Mouse (Mus musculus): Measurements from ENCODE around the gene Dpysl4.

Gene Dpysl4

DNA sequence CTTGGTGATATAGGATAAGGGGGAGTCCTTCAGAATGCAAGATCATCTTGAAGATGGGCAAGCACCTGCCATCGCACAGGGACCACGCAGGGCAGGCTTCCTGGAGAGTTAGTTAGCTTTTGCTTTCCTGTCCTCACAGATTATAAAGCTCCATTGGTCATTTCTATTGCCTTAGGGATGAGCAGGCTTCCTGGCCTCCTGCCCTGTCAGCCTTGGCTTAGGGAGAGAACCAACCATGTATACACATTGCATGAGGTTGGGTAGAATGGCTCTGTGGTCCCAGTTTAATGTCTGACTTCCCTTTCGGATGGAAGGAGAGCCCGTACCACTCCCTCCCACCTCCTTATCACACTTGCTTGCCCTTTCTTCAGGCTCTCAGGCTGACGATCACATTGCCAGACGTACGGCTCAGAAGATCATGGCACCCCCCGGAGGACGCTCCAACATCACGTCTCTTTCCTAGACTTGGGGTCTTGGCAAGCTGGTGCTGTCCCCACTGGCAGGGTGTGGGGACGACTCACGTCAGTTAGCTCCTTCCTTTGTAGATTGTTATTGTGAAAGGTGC, 14.8 kb downstream of the Dpysl4 start:
- DNase-seq: no peak

- no peak for DNase-seq
These were observed 15.5 kb downstream of the Dpysl4 start for GRCm38 (mm10) chr7:139101286-139101804.

DNA sequence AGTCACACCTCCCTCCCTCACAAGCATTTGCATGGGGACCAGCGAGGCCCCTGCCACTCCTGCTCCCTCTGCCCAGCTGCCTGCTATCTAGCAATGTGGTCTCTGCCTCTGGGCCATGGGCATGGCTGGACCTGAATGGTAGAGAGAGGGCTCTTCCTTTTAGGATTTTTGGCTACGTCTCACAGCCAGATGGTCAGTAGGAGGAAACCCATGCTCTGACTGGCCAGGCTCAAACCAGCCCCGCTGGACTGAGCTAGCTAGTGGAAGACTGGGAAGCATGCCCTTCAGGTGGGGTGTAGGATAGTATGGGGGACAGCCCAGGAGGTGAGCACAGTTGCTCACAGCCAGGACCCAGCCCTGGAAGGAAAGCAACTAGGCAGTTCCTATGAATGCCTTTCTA, 16.0 kb downstream of the Dpysl4 start:
- no peak for DNase-seq

GRCm38 (mm10) chr7:139103960-139104381, 18.2 kb downstream of the Dpysl4 start:
- no peak for DNase-seq

GRCm38 (mm10) chr7:139105076-139105475, 19.3 kb downstream of the Dpysl4 start:
- no peak for DNase-seq

DNA sequence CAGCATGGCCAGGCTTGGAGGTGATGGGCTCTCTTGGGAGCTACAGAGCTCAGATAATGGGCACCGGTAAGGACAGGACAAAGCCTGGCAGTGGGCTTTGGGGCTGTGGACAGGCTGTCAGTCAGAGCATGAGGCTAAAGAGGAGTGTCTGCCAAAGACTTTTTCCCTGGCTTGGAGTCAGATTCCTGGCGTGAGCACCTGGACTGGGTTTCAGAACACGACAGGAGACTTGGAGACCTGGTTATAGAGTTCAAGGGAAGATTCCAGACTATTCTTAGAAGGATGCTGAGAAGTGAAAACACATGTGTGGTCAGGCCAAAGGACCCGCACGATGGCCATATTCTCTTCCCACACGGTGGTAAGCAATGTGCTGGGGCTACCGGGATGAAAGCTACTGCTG, 19.9 kb downstream of the Dpysl4 start:
- no peak for DNase-seq

DNA sequence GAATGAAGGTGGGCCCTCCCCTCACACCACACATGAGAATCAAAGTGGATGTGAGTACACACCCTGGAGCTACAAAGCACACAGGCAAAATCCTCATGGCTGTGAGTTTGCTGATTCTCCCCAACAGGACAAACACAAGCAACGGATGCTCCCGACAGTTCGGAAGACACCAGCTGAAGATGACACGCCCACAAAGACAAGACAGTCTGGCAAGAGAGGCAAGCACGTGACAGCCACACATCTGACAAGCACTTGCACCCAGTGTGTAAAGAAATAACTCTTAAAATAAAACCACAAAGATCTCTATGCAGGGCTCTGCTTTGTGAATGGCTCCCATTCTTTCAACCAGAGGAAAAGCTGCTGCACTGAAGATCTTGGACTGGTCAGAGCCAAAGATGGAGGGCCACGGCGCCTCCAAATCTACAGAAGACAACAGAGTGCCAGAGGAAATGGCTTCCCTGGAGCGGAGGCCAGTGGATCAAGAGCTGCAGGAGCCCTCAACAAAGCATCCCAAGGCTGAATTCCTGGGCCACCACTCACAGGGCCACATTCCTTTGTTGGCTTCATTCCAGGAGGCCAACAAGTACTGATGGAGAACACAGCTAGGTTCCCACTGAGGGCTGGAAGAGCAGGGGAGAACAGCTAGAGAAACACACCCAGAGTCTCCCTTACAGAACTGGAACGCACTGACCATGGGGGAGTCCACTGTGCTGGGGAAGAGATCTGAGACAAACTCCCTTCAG, 22.3 kb downstream of the Dpysl4 start:
- peak; percentile 73 for DNase-seq

DNA sequence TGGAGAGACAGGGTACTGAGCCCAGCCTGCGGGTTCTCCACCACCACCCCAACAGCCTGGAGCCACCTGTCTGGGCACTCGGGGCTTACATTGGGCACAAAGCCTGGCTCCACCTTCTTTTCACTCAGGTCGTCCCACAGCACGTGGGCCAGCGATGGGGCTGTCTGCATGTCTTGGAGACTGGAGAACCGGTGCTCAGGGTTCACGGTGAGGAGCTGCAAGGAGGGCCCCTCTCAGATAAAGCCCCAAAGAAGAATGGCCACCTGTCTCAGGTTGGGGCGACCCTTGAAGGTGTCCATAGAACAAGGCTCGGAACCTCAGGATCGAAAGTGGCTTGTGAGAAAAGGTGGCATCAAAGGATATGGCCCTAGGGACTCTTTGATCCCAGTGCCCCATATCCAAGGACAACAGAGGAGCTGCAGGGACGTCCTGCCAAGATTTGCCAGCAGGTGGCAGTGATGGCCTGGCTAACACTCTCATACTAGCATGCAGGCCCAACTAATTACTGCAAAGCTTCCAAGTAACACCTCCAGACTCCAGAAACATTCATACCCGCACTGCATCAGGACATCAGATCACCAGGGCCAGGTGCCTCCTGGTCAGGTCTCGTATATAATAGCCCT, 33.5 kb downstream of the Dpysl4 start:
- DNase-seq: peak; percentile 84

GRCm38 (mm10) chr7:139119775-139120153, 34.0 kb downstream of the Dpysl4 start:
- DNase-seq: no peak

DNA sequence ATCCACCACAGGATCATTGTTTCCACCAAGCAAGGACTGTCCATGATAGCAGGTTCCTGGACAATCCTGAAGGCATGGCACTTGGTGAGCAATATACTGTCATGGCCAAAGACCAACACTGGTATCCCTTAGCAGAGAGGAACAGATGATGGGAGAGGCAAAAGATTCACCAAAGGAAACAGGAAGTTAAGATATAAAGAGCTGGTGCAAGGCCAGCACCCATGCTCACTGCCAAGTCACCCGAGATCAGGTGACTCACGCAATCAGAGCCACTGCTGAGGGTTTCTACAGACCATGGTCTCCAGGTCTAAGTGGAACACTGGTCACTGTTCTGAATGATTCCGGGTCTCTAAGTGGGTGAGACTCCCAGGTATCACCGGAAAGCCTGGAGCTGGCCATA, 40.1 kb downstream of the Dpysl4 start:
- no peak for DNase-seq

DNA sequence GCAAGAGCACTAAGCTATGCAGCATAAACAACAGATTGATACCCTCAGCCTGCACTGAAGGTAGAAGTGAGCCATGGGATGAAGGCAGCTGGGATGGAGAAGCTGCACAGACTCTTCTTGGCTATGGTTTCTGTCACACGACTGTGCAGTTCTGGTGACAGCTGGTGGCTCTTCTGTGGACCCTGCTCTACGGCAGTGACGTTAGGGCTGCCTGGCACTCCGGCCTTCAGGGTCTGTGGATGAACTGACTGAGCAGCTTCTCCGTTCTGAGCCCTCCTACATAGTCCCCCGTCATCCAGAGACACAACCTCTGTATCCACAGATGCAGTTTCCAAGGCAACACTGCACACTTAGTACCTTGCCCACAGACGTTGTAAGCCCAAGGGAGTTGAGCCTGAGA, 40.7 kb downstream of the Dpysl4 start:
- no peak for DNase-seq

- DNase-seq: no peak
These were observed 43.2 kb downstream of the Dpysl4 start for GRCm38 (mm10) chr7:139128994-139129393.

- no peak for DNase-seq
These were observed 44.6 kb downstream of the Dpysl4 start for GRCm38 (mm10) chr7:139130361-139130760.

- no peak for DNase-seq
These were observed 45.7 kb downstream of the Dpysl4 start for GRCm38 (mm10) chr7:139131538-139131937.

GRCm38 (mm10) chr7:139133446-139133845, 47.6 kb downstream of the Dpysl4 start:
- no peak for DNase-seq

DNA sequence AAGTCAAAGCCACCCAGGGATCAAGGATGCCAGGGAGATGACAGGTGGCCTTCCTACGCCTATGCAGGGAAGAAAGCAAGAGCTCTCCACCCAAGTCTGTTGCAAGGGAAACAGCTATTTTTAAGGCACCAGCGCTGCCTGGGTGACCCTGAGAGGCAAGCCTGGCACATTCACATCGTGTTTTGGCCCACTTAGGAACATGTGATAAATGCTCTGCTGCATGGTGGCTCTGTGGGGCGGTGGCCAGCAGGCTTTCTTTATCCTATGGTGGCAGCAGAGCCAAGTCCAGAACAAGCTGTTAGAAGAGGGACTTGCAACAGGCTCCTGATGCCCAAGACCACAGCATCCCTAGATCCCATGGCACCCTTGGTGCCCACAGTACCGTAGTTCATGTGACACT, 49.4 kb downstream of the Dpysl4 start:
- no peak for DNase-seq

DNA sequence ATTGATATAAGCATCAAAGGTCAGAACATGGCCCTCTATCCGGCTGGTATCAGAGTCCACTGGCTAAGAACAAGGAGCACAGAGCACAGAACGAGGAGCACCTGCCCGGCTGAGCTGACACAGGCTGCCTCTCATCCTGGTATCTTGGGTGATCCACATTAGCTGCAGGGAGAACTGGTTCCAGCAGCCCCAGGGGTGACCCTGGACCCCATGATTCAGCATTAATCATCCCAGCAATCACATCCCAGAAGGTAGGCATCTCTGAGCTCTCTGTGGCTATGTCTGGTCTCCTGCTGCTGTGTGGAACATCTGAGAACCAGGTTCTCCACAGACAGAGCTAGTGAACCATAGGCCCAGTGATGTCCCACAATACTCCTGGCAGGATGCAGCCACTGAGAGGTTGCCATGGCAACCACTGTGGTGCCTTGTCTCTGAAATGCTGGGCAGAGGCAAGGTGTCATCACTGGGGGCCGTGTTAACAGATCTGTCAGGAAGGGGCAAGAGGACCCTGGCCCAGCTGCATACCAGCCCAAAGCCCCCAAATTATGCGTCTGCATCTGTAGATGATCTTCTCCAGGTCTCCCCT, 51.2 kb downstream of the Dpysl4 start:
- peak; percentile 71 for DNase-seq

DNA sequence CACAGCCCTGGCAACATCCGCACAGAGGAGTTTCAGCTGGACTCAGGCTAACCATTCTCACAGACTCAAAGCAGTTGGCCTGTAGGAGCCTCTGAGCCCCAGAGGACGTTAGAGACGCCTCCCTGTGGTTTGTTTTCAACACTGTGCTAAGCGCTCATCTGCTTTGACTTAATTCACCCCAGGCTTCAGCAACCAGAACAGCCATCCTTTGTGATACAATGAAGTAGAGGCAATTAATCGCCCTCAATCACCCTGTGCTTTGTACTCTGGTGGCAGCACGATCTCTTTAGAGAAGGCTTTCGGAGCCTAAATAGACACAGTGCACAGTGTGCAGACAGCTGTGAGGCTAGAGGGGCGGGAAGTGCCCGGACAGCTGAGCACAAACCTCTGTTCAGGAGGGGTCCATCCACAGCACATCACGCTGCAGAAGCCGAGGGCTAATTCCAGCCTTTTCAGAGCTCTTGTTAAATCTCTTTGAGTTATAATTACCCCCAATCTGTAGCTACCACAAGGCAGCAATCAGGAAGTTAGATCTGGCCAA, 54.2 kb downstream of the Dpysl4 start:
- no peak for DNase-seq

DNA sequence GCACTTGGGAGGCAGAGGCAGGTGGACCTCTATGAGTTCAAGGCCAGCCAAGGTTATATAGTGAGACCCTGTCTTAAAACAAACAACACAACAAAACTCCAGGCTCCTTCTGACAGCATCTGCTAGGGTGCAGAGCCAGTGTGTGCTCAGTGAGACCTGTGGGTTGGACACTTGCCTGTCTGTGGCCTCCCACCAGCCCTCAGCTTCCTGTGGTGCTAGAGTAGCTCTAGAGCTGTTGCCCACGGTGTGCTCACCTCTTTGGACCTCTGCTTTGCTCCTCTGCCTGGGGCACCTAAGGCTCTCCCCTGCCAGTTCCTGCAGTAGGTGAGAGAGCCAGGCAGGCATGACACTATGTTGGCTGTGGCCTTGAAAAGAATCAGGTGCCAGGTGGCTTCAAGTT, 58.0 kb downstream of the Dpysl4 start:
- no peak for DNase-seq

- DNase-seq: no peak
These were observed 60.1 kb downstream of the Dpysl4 start for GRCm38 (mm10) chr7:139145891-139146290.

DNA sequence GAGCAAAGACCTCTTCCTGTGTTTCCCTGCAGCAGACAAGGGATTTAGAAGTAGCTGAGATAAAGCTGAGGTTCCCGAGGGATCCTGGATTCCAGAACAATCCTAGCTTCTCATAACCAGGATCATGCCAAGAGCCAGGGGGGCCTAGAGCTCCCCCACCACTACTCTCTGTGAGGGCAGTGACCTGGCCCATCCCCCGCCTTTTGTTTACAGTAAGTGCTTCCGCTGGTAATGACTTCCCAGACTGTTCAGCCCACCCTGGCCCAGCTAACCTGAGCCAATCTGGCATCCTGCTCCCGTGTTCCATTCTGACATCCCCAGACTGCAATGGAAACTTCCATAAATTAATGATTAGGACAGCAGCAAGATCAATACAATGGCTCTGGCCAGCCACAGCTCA, 61.6 kb downstream of the Dpysl4 start:
- no peak for DNase-seq

GRCm38 (mm10) chr7:139149373-139149772, 63.6 kb downstream of the Dpysl4 start:
- peak; percentile 76 for DNase-seq

DNA sequence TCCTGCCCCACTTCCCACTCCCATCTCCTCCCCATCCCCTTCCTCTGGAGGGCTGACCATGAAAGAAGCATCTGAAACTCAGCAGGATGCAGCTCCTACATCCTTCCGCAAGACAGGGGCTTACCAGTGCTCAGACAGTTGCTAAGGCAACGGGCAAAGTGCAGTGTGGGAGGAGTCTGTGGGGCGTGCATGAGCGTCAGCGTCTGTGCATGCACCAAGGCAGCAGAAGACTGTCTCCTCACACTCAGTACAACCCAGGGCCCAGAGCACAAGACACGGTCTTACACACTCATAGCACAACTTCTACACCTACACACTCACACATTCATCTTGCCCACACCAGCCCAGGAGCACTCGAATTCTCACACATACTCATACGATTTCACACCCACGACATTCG, 65.3 kb downstream of the Dpysl4 start:
- peak; percentile 74 for DNase-seq
